Mouse (Mus musculus): ENCODE measurements at regions not wholly inside any gene's neighbourhood (a gene's known extent, or its start where the extent isn't known, plus 50 kb on each side); places are given as distances from the start of the nearest gene placed in this dataset.
A peak's percentile ranks its signal among the peaks of the same experiment; 100 is the strongest.

- Histone ChIP-seq H3K4me3 (no peak overlapping the region), H3K4me1 (no peaks in the 10 kb centered on the region; the same call in 1 of the 2 replicates), H3K4me2 (no peak overlapping the region), H3K27ac (no peak overlapping the region), H3K36me3 (replicated peaks) (no peaks in the 10 kb centered on the region), H3K27me3 (replicated peaks) (no peaks in the 10 kb centered on the region), H3K9me3 (no peaks in the 10 kb centered on the region), H3K9ac (no peak overlapping the region)
- ATAC-seq (replicated peaks) = no peak
- 72% methylated on average over 5 of the region's 5 CpGs for WGBS
Measured at GRCm38 (mm10) chr7:124989456-124989855, 455.0 kb upstream of the Kdm8 start.

GRCm38 (mm10) chr7:124990695-124991094, 453.8 kb upstream of the Kdm8 start:
- Histone ChIP-seq H3K27ac (peak overlapping the region; percentile 50; the same call in 1 of the 2 replicates), H3K4me1 (no peaks in the 10 kb centered on the region; the same call in 1 of the 2 replicates), H3K4me2 (peak overlapping the region; percentile 33), H3K9ac (no peak overlapping the region), H3K36me3 (replicated peaks) (no peaks in the 10 kb centered on the region), H3K9me3 (no peaks in the 10 kb centered on the region), H3K4me3 (no peak overlapping the region), H3K27me3 (replicated peaks) (no peaks in the 10 kb centered on the region)
- WGBS = 23% methylated on average over 13 of the region's 13 CpGs
- ATAC-seq (replicated peaks) = no peak; the same call in 1 of the 2 replicates

- no peak for ATAC-seq (replicated peaks)
- Histone ChIP-seq H3K9me3 (no peaks in the 10 kb centered on the region), H3K4me3 (no peak overlapping the region), H3K27ac (no peak overlapping the region), H3K9ac (no peak overlapping the region), H3K4me2 (no peak overlapping the region), H3K27me3 (replicated peaks) (no peaks in the 10 kb centered on the region), H3K4me1 (no peaks in the 10 kb centered on the region), H3K36me3 (replicated peaks) (no peaks in the 10 kb centered on the region)
- WGBS = 95% methylated on average over 1 of the region's 1 CpGs
Measured at GRCm38 (mm10) chr7:124996538-124996937, 447.9 kb upstream of the Kdm8 start.

DNA sequence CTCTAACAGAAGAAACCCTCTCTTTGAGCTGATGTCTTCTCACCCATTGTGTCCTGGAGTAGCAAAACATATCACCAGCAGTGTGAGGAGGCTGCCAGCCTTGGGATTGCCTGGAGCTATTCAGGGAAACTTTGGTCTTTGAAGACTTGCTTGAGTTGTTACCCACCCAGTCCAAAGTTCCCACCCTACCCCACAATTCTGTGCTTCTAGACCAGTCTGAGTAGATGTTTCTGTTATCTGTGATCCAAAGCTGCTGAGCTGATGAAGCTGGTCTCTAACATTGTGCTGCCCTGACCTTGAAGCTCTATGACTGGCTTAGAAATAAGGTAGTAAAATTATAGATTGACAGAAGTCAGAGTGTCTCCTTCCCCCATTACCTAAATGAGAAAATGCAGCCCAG, 443.8 kb upstream of the Kdm8 start:
- Histone ChIP-seq H3K36me3 (replicated peaks) (no peaks in the 10 kb centered on the region), H3K4me2 (no peak overlapping the region), H3K9ac (no peak overlapping the region), H3K27ac (no peak overlapping the region), H3K9me3 (no peaks in the 10 kb centered on the region), H3K27me3 (replicated peaks) (no peaks in the 10 kb centered on the region), H3K4me3 (no peak overlapping the region), H3K4me1 (0 out of 2 replicates have a peak, but pooled peaks cover 1% of the 10 kb centered on the region)
- ATAC-seq (replicated peaks) = no peak

- WGBS = 45% methylated on average over 3 of the region's 3 CpGs
- ATAC-seq (replicated peaks) = no peak
Measured at GRCm38 (mm10) chr7:125005638-125006037, 438.8 kb upstream of the Kdm8 start.

GRCm38 (mm10) chr7:125019259-125019658, 425.2 kb upstream of the Kdm8 start:
- Histone ChIP-seq H3K9ac (no peak overlapping the region), H3K27me3 (replicated peaks) (no peaks in the 10 kb centered on the region), H3K4me1 (no peaks in the 10 kb centered on the region), H3K36me3 (replicated peaks) (no peaks in the 10 kb centered on the region), H3K4me3 (no peak overlapping the region), H3K4me2 (no peak overlapping the region), H3K9me3 (no peaks in the 10 kb centered on the region), H3K27ac (no peak overlapping the region)
- no peak for ATAC-seq (replicated peaks)
- 82% methylated on average over 1 of the region's 1 CpGs for WGBS

More at GRCm38 (mm10) chr7:125005638-125006037, 438.8 kb upstream of the Kdm8 start:
- Histone ChIP-seq H3K4me1 (0 out of 2 replicates have a peak, but pooled peaks cover 3% of the 10 kb centered on the region), H3K4me2 (no peak overlapping the region), H3K27me3 (replicated peaks) (no peaks in the 10 kb centered on the region), H3K27ac (no peak overlapping the region), H3K9ac (no peak overlapping the region), H3K36me3 (replicated peaks) (no peaks in the 10 kb centered on the region), H3K4me3 (no peak overlapping the region), H3K9me3 (no peaks in the 10 kb centered on the region)

GRCm38 (mm10) chr7:125024944-125025343, 419.5 kb upstream of the Kdm8 start:
- H3K27me3 ChIP-seq (replicated peaks) = no peaks in the 10 kb centered on the region
- H3K27ac ChIP-seq = no peak overlapping the region
- no peaks in the 10 kb centered on the region for H3K9me3 ChIP-seq
- H3K4me1 ChIP-seq = no peaks in the 10 kb centered on the region
- no peak overlapping the region for H3K4me2 ChIP-seq
- H3K9ac ChIP-seq = no peak overlapping the region
- 75% methylated on average over 5 of the region's 5 CpGs for WGBS
- H3K4me3 ChIP-seq = no peak overlapping the region
- H3K36me3 ChIP-seq (replicated peaks) = no peaks in the 10 kb centered on the region
- ATAC-seq (replicated peaks) = no peak

GRCm38 (mm10) chr7:125033778-125034177, 410.7 kb upstream of the Kdm8 start:
- H3K4me3 ChIP-seq = no peak overlapping the region
- WGBS = 87% methylated on average over 4 of the region's 4 CpGs
- H3K36me3 ChIP-seq (replicated peaks) = no peaks in the 10 kb centered on the region
- H3K4me1 ChIP-seq = peaks cover 9% of the 10 kb centered on the region
- ATAC-seq (replicated peaks) = no peak
- no peaks in the 10 kb centered on the region for H3K9me3 ChIP-seq
- H3K27me3 ChIP-seq (replicated peaks) = no peaks in the 10 kb centered on the region
- H3K9ac ChIP-seq = no peak overlapping the region
- H3K27ac ChIP-seq = no peak overlapping the region
- H3K4me2 ChIP-seq = no peak overlapping the region

- WGBS = 65% methylated on average over 5 of the region's 5 CpGs
- ATAC-seq (replicated peaks) = no peak
Measured at GRCm38 (mm10) chr7:125034196-125034595, 410.3 kb upstream of the Kdm8 start.

DNA sequence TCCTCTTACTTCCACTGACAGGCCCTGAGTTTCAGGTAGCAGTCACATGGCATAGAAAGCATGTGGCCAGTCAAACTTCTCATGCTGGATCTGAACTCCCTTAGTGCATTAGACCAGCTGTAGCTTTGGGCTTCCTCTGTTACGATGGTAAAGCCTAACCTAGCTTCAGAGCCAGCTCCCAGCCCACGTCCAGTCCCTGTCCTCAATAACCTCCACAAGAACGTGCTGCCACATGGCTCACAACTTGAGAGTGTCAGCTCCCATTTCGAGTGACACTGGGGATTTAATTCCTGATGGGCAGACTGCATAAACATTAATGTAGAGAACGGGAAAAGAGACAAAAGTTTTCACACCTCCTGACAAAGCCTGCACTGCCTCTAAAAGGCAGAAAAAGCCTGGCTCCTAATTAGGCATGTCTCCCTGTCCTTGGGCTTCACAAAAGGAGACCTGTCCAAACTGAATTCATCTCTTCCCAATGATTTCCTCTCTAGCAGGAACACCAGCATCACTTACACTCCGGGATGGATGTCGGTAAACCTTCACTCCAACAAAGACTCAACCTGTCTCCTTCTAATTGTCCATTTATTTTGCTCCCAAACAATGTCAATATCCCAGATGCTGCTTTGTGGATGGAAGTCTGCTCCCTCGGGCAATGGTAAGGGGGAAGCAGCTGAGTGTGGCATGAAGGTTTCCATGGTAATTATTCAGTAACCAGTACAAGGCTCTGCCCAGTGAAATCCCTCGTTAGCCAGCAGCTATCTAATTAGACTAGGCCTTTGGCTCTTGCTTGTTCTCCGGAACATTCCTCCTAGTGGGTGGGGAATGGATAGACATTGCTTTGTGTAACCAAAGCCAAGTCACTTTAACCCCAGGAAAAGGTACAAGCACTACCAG, 408.1 kb upstream of the Kdm8 start:
- peak; percentile 75; the same call in 1 of the 2 replicates for ATAC-seq (replicated peaks)
- Histone ChIP-seq H3K4me1 (peaks cover 11% of the 10 kb centered on the region), H3K9ac (no peak overlapping the region), H3K36me3 (replicated peaks) (no peaks in the 10 kb centered on the region), H3K4me2 (no peak overlapping the region), H3K27me3 (replicated peaks) (no peaks in the 10 kb centered on the region), H3K9me3 (no peaks in the 10 kb centered on the region), H3K27ac (peak overlapping the region; percentile 20; the same call in 1 of the 2 replicates), H3K4me3 (no peak overlapping the region)
- WGBS = 34% methylated on average over 10 of the region's 10 CpGs

More at GRCm38 (mm10) chr7:125034196-125034595, 410.3 kb upstream of the Kdm8 start:
- no peak overlapping the region for H3K4me2 ChIP-seq
- no peak overlapping the region for H3K4me3 ChIP-seq
- H3K27me3 ChIP-seq (replicated peaks) = no peaks in the 10 kb centered on the region
- no peak overlapping the region for H3K27ac ChIP-seq
- no peak overlapping the region for H3K9ac ChIP-seq
- peaks cover 11% of the 10 kb centered on the region for H3K4me1 ChIP-seq
- no peaks in the 10 kb centered on the region for H3K36me3 ChIP-seq (replicated peaks)
- no peaks in the 10 kb centered on the region for H3K9me3 ChIP-seq

DNA sequence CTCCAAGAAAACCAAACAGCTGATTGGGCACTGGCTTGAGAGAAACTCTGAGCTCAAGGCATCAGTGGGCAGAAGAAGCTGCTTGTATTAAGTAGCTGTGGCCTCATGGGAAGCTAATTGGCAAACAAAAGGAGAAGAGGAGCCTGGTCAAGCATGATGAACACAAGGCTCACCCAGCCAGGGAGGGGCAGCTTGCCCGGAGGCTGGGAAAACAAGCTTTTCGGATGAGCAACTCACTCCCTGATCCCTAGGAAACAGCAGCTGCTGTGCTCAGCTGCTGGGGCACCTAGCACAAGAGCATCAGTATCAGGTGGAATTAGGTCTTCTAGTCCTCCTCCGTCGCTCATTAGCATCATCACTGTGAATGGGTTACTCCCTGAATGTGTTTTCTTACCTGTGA, 405.6 kb upstream of the Kdm8 start:
- Histone ChIP-seq H3K9me3 (no peaks in the 10 kb centered on the region), H3K4me3 (no peak overlapping the region), H3K4me1 (peaks cover 11% of the 10 kb centered on the region), H3K27ac (no peak overlapping the region), H3K9ac (no peak overlapping the region), H3K36me3 (replicated peaks) (no peaks in the 10 kb centered on the region), H3K4me2 (no peak overlapping the region), H3K27me3 (replicated peaks) (no peaks in the 10 kb centered on the region)
- no peak for ATAC-seq (replicated peaks)
- WGBS = 42% methylated on average over 4 of the region's 4 CpGs

GRCm38 (mm10) chr7:125055951-125056625, 388.4 kb upstream of the Kdm8 start:
- Histone ChIP-seq H3K9me3 (no peaks in the 10 kb centered on the region), H3K36me3 (replicated peaks) (no peaks in the 10 kb centered on the region), H3K4me2 (no peak overlapping the region), H3K9ac (no peak overlapping the region), H3K4me3 (no peak overlapping the region), H3K4me1 (no peaks in the 10 kb centered on the region), H3K27ac (no peak overlapping the region), H3K27me3 (replicated peaks) (no peaks in the 10 kb centered on the region)
- ATAC-seq (replicated peaks) = no peak
